Mouse (Mus musculus): Measurements from ENCODE around the gene Gm21985. TPM values are rescaled to one million over a fixed set of nuclear protein-coding genes. Genes with fewer than 3 reads are reported as not detected.
"Not testable (repeated sequence)": the region's sequence is repeated elsewhere in the genome, so short reads cannot be mapped to it uniquely, and the experiment has no call there.

Gm21985 gene
- polyA plus RNA-seq, 1 experiment from 2014 or later = not detected

- H3K36me3 ChIP-seq (ENCODE audit: poor library complexity, severe bottlenecking) = no peaks in the 10 kb centered on the region
- no peak overlapping the region for H3K27ac ChIP-seq
- no peak overlapping the region for H3K9ac ChIP-seq
- no peaks in the 10 kb centered on the region for H3K27me3 ChIP-seq
- 84% methylated on average over 5 of the region's 5 CpGs for WGBS
- H3K9me3 ChIP-seq (replicated peaks) = no peaks in the 10 kb centered on the region
- ATAC-seq = no peak
- H3K4me3 ChIP-seq = no peak overlapping the region
- H3K4me2 ChIP-seq = no peak overlapping the region
- no peaks in the 10 kb centered on the region for H3K4me1 ChIP-seq
Measured at GRCm38 (mm10) chr2:112430403-112430802, 164.3 kb downstream of the Gm21985 start.

- Histone ChIP-seq H3K4me1 (no peaks in the 10 kb centered on the region), H3K27ac (no peak overlapping the region), H3K4me3 (no peak overlapping the region), H3K9ac (no peak overlapping the region), H3K9me3 (replicated peaks) (no peaks in the 10 kb centered on the region), H3K4me2 (no peak overlapping the region), H3K27me3 (no peaks in the 10 kb centered on the region), H3K36me3 (ENCODE audit: poor library complexity, severe bottlenecking) (no peaks in the 10 kb centered on the region)
- no peak for ATAC-seq
- 90% methylated on average over 2 of the region's 2 CpGs for WGBS
Measured at GRCm38 (mm10) chr2:112432523-112432922, 166.4 kb downstream of the Gm21985 start.

GRCm38 (mm10) chr2:112433359-112433758 is 167.2 kb downstream of the Gm21985 start:
- Histone ChIP-seq H3K4me2 (no peak overlapping the region), H3K36me3 (ENCODE audit: poor library complexity, severe bottlenecking) (no peaks in the 10 kb centered on the region), H3K27me3 (no peaks in the 10 kb centered on the region), H3K9ac (no peak overlapping the region), H3K9me3 (replicated peaks) (no peaks in the 10 kb centered on the region), H3K4me3 (no peak overlapping the region), H3K4me1 (no peaks in the 10 kb centered on the region), H3K27ac (no peak overlapping the region)
- 67% methylated on average over 2 of the region's 2 CpGs for WGBS
- ATAC-seq = no peak

GRCm38 (mm10) chr2:112436292-112436691 is 170.2 kb downstream of the Gm21985 start:
- Histone ChIP-seq H3K27me3 (no peaks in the 10 kb centered on the region), H3K36me3 (ENCODE audit: poor library complexity, severe bottlenecking) (no peaks in the 10 kb centered on the region), H3K4me3 (no peak overlapping the region), H3K4me1 (no peaks in the 10 kb centered on the region), H3K4me2 (no peak overlapping the region), H3K9me3 (replicated peaks) (no peaks in the 10 kb centered on the region), H3K9ac (no peak overlapping the region), H3K27ac (no peak overlapping the region)
- ATAC-seq = no peak
- 87% methylated on average over 4 of the region's 4 CpGs for WGBS

GRCm38 (mm10) chr2:112437589-112437988 is 171.5 kb downstream of the Gm21985 start:
- no peak for ATAC-seq
- Histone ChIP-seq H3K36me3 (ENCODE audit: poor library complexity, severe bottlenecking) (no peaks in the 10 kb centered on the region), H3K4me2 (no peak overlapping the region), H3K27ac (no peak overlapping the region), H3K4me3 (no peak overlapping the region), H3K9ac (no peak overlapping the region), H3K4me1 (no peaks in the 10 kb centered on the region), H3K27me3 (no peaks in the 10 kb centered on the region), H3K9me3 (replicated peaks) (no peaks in the 10 kb centered on the region)
- WGBS = 80% methylated on average over 2 of the region's 2 CpGs

- Histone ChIP-seq H3K4me2 (no peak overlapping the region), H3K4me1 (no peaks in the 10 kb centered on the region), H3K36me3 (ENCODE audit: poor library complexity, severe bottlenecking) (no peaks in the 10 kb centered on the region), H3K9me3 (replicated peaks) (no peaks in the 10 kb centered on the region), H3K4me3 (no peak overlapping the region), H3K27ac (no peak overlapping the region), H3K9ac (no peak overlapping the region), H3K27me3 (no peaks in the 10 kb centered on the region; the same call in 1 of the 2 replicates)
- WGBS = 73% methylated on average over 2 of the region's 2 CpGs
- ATAC-seq = no peak
Measured at GRCm38 (mm10) chr2:112443491-112443890, 177.4 kb downstream of the Gm21985 start.

- no peak overlapping the region for H3K4me2 ChIP-seq
- no peak overlapping the region for H3K4me3 ChIP-seq
- H3K36me3 ChIP-seq (ENCODE audit: poor library complexity, severe bottlenecking) = no peaks in the 10 kb centered on the region
- H3K9ac ChIP-seq = no peak overlapping the region
- no peaks in the 10 kb centered on the region for H3K9me3 ChIP-seq (replicated peaks)
- H3K4me1 ChIP-seq = no peaks in the 10 kb centered on the region
- no peaks in the 10 kb centered on the region; the same call in 1 of the 2 replicates for H3K27me3 ChIP-seq
- no peak for ATAC-seq
- H3K27ac ChIP-seq = no peak overlapping the region
Measured at GRCm38 (mm10) chr2:112445511-112445910, 179.4 kb downstream of the Gm21985 start.

- WGBS = 79% methylated on average over 4 of the region's 4 CpGs
- H3K27ac ChIP-seq; H3K9me3 ChIP-seq (replicated peaks); H3K4me1 ChIP-seq; H3K4me3 ChIP-seq; ATAC-seq; H3K4me2 ChIP-seq; H3K27me3 ChIP-seq; H3K36me3 ChIP-seq (ENCODE audit: poor library complexity, severe bottlenecking); H3K9ac ChIP-seq: not testable (repeated sequence)
Measured at GRCm38 (mm10) chr2:112448046-112448445, 181.9 kb downstream of the Gm21985 start.

GRCm38 (mm10) chr2:112448510-112449059 is 182.5 kb downstream of the Gm21985 start:
- Histone ChIP-seq H3K4me1 (no peaks in the 10 kb centered on the region), H3K4me3 (no peak overlapping the region), H3K27ac (no peak overlapping the region), H3K9ac (no peak overlapping the region), H3K36me3 (ENCODE audit: poor library complexity, severe bottlenecking) (no peaks in the 10 kb centered on the region), H3K27me3 (no peaks in the 10 kb centered on the region), H3K4me2 (no peak overlapping the region), H3K9me3 (replicated peaks) (no peaks in the 10 kb centered on the region)
- no peak for ATAC-seq

GRCm38 (mm10) chr2:112449597-112450296 is 183.6 kb downstream of the Gm21985 start:
- 36% methylated on average over 4 of the region's 4 CpGs for WGBS

GRCm38 (mm10) chr2:112452513-112452912 is 186.4 kb downstream of the Gm21985 start:
- H3K9me3 ChIP-seq (replicated peaks); H3K9ac ChIP-seq; H3K36me3 ChIP-seq (ENCODE audit: poor library complexity, severe bottlenecking); H3K27ac ChIP-seq; H3K4me2 ChIP-seq; ATAC-seq; H3K27me3 ChIP-seq; H3K4me3 ChIP-seq: not testable (repeated sequence)
- peaks cover 18% of the 10 kb centered on the region for H3K4me1 ChIP-seq

More at GRCm38 (mm10) chr2:112449597-112450296, 183.6 kb downstream of the Gm21985 start:
- H3K36me3 ChIP-seq (ENCODE audit: poor library complexity, severe bottlenecking) = no peaks in the 10 kb centered on the region
- ATAC-seq = no peak
- H3K4me1 ChIP-seq = peaks cover 3% of the 10 kb centered on the region
- H3K27ac ChIP-seq = no peak overlapping the region
- no peaks in the 10 kb centered on the region for H3K27me3 ChIP-seq
- H3K4me3 ChIP-seq = no peak overlapping the region
- no peaks in the 10 kb centered on the region for H3K9me3 ChIP-seq (replicated peaks)
- H3K4me2 ChIP-seq = no peak overlapping the region
- no peak overlapping the region for H3K9ac ChIP-seq

- Histone ChIP-seq H3K36me3 (ENCODE audit: poor library complexity, severe bottlenecking) (no peaks in the 10 kb centered on the region), H3K4me2 (peak overlapping the region; percentile 71), H3K27ac (peak overlapping the region; percentile 75), H3K9me3 (replicated peaks) (no peaks in the 10 kb centered on the region), H3K4me1 (peaks cover 18% of the 10 kb centered on the region), H3K4me3 (peak overlapping the region; percentile 89), H3K27me3 (no peaks in the 10 kb centered on the region), H3K9ac (peak overlapping the region; percentile 91)
- no peak; the same call in 1 of the 2 replicates for ATAC-seq
- 29% methylated on average over 17 of the region's 17 CpGs for WGBS
Measured at GRCm38 (mm10) chr2:112454125-112454861, 188.2 kb downstream of the Gm21985 start.
